Mouse (Mus musculus) thymus, adult 2 months (tissue): ENCODE measurements around the gene Zfp366.

ENCODE experiments used
- CTCF ChIP-seq: fragments of 200-500 bp; IDR thresholded peaks from 2 replicates; pipeline ENCODE4 v1.5.1; 2012; ENCODE audit warnings: mild to moderate bottlenecking, control low read depth, low read length, moderate library complexity, borderline replicate concordance; ENCODE audit not compliant: control insufficient read depth, poor library complexity, insufficient read depth; ENCODE audit errors: extremely low read depth
- POLR2A ChIP-seq: fragments of 200-500 bp; IDR thresholded peaks from 2 replicates; pipeline ENCODE4 v1.6.1; 2012; ENCODE audit warnings: mild to moderate bottlenecking, low read length, control low read depth, moderate library complexity; ENCODE audit not compliant: control insufficient read depth, poor library complexity, insufficient read depth; ENCODE audit errors: extremely low read depth

DNA sequence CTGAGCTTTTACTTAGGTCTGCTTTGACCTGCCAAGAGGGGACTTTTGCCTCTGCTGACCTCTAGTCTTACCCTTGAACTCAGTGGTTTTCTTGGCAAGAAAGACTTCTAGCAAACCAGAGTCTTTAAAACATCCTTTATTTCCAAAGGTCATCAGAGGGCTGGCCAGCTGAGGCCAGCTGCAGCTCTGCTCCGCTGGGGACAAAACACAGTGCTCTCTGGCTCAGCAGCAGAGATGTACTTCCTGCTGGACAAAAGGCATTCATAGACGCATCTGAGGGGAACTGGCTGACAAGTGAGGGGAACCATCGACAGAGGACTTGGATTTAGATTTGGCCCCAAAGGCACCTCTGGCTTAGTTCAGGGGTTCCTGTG, 45.9 kb downstream of the Zfp366 start:
- TF ChIP-seq CTCF = no peak
- TF ChIP-seq POLR2A = no peak
